Mouse (Mus musculus): ENCODE measurements around the gene BC003965.
A peak's percentile ranks its signal among the peaks of the same experiment; 100 is the strongest.

The BC003965 gene

DNA sequence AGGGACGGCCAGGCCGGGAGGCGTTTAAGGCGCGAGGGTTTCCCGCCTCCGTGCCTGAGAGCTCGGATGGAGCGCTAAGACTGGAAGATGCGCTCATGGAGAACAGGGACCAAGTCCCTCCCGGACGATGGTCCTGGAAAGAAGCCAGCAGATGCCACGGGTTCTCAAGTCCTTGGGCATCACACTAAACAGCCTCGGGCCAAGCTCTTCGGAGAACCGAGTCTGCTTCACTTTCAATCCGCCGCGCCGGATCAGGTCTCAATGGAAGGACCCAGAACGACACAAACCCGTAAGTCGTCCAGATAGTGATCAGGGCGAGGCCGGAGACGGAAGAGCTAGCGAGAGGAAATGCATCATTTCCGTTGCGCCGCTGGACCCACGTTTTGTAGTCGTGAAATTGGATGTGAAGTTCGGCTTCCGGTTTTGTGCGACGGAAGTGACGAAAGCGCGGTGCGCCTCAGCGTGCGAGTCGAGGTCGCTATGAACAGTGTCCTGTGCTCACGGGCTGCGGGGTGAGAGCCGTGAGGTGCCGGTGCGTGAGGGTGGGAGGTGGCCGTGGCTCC is at the start of gene BC003965:
Gene BC003965 (plus strand): TSS at position 426 of the 563 bp plus-strand sequence.
- peak; percentile 99 for DNase-seq (ENCODE audit: low read depth, low spot score)

DNA sequence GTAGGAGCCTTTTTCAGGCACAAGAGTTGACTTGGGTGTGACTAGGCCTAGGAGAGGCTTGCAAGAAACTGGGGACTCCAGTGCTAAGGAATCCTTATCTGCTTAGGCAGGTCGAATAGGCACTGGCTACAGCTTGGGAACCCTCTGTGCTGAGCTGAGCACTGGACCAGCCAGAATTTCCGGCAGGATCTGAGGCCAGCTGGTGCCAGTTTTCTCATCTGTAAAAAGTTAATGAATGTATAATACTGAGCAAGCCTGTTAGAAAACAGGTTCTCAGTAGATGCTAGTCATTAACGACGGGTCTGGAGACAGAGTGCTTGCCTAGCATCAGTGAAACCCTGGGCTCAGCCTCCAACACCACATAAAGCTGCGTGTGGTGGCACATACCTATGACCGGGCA is 48.7 kb upstream of the BC003965 start:
- no peak for DNase-seq (ENCODE audit: low read depth, low spot score)

DNA sequence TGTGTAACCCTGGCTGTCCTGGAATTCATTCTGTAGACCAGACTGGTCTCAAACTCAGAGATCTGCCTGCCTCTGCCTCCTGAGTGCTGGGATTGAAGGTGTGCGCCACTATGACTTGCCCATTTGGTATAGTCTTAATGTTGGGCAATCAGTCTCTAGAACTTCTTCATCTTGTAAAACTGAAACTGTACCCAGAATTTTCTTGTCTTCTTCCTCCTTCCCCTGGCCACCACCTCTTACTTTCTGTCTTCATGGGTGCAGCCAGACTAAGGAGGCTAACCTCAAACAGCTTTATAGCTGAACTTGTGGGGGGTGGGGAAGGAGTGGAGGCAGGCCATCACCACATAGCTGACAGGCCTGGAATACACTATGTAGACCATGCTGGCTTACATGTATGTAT is 45.6 kb upstream of the BC003965 start:
- no peak for DNase-seq (ENCODE audit: low read depth, low spot score)

DNA sequence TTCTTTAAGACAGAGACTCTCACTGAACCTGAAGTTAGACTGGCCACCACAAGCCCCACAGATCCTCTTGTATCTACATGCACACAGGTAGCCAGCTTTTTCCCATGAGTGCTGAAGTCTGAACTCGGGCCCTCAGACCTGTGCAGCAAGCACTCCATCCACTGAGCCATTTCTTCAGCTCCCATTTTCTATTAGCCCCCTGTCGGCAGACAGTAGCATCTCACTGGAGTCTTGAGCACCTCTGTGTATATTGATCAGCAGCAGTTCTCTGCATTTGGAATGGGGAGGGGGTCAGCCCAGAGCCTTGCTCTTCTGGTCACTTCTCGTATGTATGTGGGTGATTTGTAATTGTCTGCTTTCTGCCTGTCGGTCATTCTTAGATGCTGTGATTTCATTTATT is 44.4 kb upstream of the BC003965 start:
- DNase-seq (ENCODE audit: low read depth, low spot score), result no peak

GRCm38 (mm10) chr17:25162161-25162560 is 22.2 kb upstream of the BC003965 start, which contains the start of gene Ccdc154:
TSS of gene Ccdc154 (plus strand) at chr17:25162461.
- DNase-seq (ENCODE audit: low read depth, low spot score), result no peak

GRCm38 (mm10) chr17:25163387-25163786 is 21.0 kb upstream of the BC003965 start:
- DNase-seq (ENCODE audit: low read depth, low spot score), result no peak

DNA sequence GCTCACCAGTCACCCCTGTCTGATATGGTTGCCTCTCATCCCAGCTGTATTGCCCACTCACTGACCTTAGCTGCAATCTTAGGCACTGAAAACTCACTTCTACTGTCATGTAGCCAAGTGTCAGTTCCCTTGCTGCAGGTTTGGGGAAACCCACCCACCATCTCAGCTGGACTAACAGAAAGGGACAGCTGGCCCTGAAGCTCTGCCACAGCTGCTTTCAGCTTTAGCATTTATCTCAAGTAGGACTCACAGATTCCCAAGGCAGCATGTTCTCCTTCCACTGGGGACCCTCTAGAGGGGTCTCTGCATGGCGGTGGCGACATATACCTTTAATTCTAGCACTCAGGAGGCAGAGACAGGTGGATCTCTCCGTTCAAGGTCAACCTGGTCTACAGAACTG is 19.6 kb upstream of the BC003965 start:
- DNase-seq (ENCODE audit: low read depth, low spot score), result no peak

DNA sequence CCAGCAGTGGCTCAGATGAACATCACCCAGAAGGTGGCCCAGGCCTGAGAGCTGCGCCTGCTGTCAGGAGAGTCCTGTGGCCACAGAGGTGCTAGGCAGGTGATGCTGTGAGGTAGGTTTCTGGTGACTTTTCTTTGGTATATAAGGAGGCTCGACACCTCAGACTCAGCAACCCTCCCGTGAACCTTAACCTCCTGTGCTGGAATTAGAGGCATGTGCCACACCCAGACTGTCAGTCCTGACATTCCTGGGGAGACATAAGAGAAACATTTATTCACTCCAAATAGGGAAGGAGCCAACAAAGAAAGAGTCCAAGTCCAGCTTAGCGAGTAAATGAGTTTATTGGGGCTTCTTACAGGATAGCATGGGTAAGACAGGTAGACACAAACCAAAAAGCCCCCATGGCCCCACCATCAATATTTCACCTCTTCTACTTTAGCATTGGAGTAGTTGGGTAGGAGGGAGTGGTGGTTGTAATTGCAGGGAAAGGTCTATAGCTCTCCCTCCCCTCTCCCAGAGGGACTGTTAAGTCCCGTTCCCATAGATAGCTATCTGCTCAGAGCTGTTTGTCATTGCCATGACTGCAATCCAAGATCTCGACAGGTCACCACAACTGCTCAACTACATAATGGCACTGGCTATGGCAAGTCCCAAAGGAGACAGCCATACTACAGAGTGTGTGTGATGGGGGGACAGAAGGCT is 18.2 kb upstream of the BC003965 start:
- no peak for DNase-seq (ENCODE audit: low read depth, low spot score)

DNA sequence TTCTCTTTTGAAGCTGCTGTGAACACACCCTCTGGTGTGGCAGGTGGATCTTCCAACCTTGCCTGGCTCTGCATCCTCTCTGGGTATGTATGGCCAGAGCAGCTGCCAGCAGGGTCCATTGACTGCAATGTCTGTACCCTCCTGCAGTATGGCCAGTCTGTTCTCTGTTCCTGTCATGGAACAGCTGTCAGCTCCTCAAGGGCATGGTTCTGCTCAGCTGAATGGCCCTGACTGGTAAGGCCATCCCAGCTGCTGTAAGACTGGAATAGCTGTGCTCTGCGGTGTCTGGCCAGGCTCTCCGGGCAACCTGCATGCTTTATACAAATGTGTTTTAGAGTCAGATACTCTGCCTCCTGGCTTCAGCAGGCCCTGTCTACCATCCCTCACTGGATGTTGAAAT is 14.6 kb upstream of the BC003965 start:
- DNase-seq (ENCODE audit: low read depth, low spot score), result no peak

- no peak for DNase-seq (ENCODE audit: low read depth, low spot score)
Observed at GRCm38 (mm10) chr17:25172558-25172957, 11.8 kb upstream of the BC003965 start.

GRCm38 (mm10) chr17:25175411-25175810 is 8.9 kb upstream of the BC003965 start, which contains the start of gene Gm38655:
TSS of gene Gm38655 (minus strand) at chr17:25175471.
- DNase-seq (ENCODE audit: low read depth, low spot score), result no peak

- DNase-seq (ENCODE audit: low read depth, low spot score), result peak; percentile 30
Observed at GRCm38 (mm10) chr17:25183232-25183631, 1.1 kb upstream of the BC003965 start.

DNA sequence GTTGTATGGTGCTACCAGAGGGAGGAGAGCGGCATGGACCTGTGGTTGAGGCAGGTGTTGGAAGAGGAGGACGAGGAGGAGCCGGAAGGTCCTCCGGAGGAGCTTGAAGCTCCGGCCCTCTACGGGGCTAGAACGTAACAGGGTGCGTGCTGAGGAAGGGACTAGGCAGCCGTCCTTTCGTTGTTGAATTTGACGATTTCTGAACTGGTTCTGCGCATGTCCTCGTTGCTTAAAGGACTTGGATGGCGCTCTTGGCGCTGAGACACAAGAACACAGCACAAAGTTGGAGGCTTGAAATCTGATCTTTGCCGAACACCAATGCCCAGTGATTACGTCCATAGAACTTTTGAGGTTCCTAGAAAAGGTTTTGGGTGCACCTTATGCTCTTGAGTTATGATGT is 607 bp downstream of the BC003965 start:
- no peak for DNase-seq (ENCODE audit: low read depth, low spot score)

- DNase-seq (ENCODE audit: low read depth, low spot score), result no peak
Observed at GRCm38 (mm10) chr17:25187784-25188149, 3.4 kb downstream of the BC003965 start.

GRCm38 (mm10) chr17:25188150-25189031 is 4.0 kb downstream of the BC003965 start, which contains the start of gene Unkl:
TSS of gene Unkl (plus strand) at chr17:25188397.
- peak; percentile 81 for DNase-seq (ENCODE audit: low read depth, low spot score)

DNA sequence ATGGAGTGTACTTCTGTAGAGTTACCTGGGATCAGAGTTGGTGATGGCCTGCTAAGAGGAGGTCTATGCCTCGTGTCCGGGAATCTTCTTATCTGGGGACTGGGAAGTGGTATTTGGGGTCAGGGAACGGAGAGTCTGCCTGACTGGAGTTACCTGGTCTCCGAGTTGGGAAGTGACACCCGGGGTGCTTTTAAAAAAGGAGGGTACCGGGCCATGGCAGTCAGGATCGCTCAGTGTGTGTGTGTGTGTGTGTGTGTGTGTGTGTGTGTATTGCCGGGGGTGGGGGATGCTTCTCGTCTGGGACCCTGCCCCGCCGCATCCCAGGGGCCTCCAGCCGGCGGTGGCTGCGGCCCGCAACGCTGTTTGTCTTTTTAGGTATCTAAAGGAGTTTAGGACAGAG is 4.7 kb downstream of the BC003965 start:
- DNase-seq (ENCODE audit: low read depth, low spot score), result peak; percentile 34

- no peak for DNase-seq (ENCODE audit: low read depth, low spot score)
Observed at GRCm38 (mm10) chr17:25202401-25202800, 18.0 kb downstream of the BC003965 start.

GRCm38 (mm10) chr17:25210006-25210405 is 25.7 kb downstream of the BC003965 start:
- DNase-seq (ENCODE audit: low read depth, low spot score), result no peak

DNA sequence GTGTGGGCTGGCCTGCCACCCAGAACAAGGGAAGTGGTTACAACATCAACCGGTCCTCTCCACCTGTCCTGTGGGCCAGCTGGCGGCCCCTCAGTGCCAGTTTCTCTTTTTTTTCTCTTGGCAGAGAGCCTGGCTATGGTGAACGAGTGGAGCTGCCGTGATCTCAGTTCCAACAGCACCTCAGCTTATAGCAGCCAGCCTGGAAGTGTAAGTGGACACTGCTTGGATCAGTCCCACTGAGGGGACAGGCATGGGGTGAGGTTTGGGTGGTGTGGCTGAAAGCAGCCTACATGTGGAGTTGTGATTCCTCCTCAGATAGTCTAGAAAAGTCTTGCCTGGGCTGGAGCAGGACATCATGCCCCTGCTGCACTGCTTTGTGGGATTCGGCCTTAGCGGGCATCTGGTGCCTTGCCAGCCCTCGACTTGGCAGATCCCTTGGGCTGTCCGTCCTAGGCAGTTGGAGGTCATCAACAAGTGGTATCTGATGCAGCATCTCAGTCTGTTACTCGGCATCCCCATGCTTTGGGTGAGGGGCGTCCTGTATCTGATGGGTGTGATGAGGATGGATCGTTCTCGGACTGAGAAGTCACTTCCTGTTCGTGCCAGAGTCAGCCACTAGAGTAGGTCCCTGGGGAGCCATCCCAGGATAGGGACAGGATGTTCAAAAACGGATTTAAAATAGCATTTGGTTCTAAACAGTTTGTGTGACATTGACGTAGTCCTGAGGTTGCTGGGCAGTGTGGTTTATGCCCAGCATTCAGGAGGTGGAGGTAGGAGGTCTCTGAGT is 26.5 kb downstream of the BC003965 start:
- no peak for DNase-seq (ENCODE audit: low read depth, low spot score)

- DNase-seq (ENCODE audit: low read depth, low spot score), result no peak
Observed at GRCm38 (mm10) chr17:25211705-25212104, 27.4 kb downstream of the BC003965 start.

GRCm38 (mm10) chr17:25215431-25215830 is 31.1 kb downstream of the BC003965 start:
- no peak for DNase-seq (ENCODE audit: low read depth, low spot score)

DNA sequence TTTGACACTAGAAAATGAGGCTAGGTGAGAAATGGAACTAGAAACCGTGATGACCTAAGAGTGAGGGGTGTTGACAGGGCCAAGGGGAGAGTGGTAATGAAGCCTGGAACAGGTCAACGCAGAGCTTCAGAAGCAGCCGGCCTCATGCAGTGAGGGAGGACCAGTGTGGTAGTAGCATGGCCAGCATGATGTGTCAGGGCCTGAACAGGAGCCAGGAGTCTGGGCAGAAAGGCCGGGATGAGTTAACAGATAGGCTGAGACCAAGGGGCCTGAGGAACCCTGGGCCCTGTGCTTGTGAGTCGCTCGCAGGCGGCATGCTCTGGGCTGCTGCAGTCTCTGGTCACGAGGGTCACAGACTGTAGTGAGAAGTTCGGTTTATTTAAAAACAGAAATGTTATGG is 34.6 kb downstream of the BC003965 start:
- DNase-seq (ENCODE audit: low read depth, low spot score), result no peak

Data from CD4-positive helper T cell, adult 2 months (primary cell).